13 mouse cellular contexts compared by ENCODE assay signal in the genomic region with DNA sequence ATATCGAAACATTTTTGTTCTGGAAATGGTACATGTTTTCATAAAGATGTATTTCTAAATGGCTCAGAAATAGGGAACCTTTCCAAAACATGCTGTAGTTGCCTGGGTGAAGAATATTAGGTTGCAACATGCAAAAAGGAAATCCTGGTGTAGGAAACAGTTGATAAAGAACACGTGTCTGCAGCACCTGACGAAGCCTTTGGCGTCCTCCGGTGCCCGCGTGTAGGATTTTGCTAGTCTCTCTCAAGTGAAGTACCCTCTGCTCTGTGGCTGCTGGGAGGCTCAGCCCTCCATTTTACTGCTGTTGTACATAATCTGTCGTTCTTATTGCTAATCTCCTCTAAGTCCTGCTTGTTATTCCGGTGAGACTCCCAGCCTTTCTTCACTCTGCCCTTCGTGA.
A peak's percentile ranks its signal among the peaks of the same experiment; 100 is the strongest.
DNase-seq lines count a peak whose midpoint lies in the region; ATAC-seq and TF ChIP-seq lines count a peak whose summit lies in the region.
"Had no signal": no experiment of that assay in that cellular context is flagged by ENCODE, and none has a peak within 500 bp of the region (broad histone marks: within the 10 kb centered on the region; RNA-seq: fewer than 3 reads in every experiment).

No protein-coding gene starts in this region.

- H3K4me3 ChIP-seq in layer of hippocampus, adult 2 months: peak overlapping the region; percentile 23
- H3K4me3 ChIP-seq in forebrain, postnatal 0 days (ENCODE audit: low read depth, low read length): no peak overlapping the region
- H3K4me3 ChIP-seq in midbrain, postnatal 0 days (ENCODE audit: low read depth, low read length): peak overlapping the region; percentile 33
- H3K4me3 ChIP-seq in heart, embryonic 10.5 days: no peak overlapping the region
- H3K4me3 ChIP-seq: heart, adult 2 months had no signal

- peak; percentile 40; the same call in 1 of the 2 replicates for ATAC-seq in forebrain, postnatal 0 days
- no peak for ATAC-seq in midbrain, postnatal 0 days (ENCODE audit: low FRiP score)
- no peak for ATAC-seq in activated CD4-positive, CD25-positive, alpha-beta regulatory T cell, adult 4 months
- ATAC-seq: liver, postnatal 0 days had no signal

- H3K27me3 ChIP-seq in forebrain, postnatal 0 days (ENCODE audit: insufficient read depth, low read length): no peaks in the 10 kb centered on the region
- no peaks in the 10 kb centered on the region for H3K27me3 ChIP-seq in midbrain, postnatal 0 days (ENCODE audit: insufficient read depth, low read length)
- no peaks in the 10 kb centered on the region for H3K27me3 ChIP-seq in heart, embryonic 10.5 days (ENCODE audit: insufficient read depth, poor library complexity, severe bottlenecking)

- H3K9me3 ChIP-seq in forebrain, postnatal 0 days (ENCODE audit: low read length): no peaks in the 10 kb centered on the region
- no peaks in the 10 kb centered on the region for H3K9me3 ChIP-seq in midbrain, postnatal 0 days (ENCODE audit: low read length)
- H3K9me3 ChIP-seq in heart, embryonic 10.5 days: no peaks in the 10 kb centered on the region
- H3K9me3 ChIP-seq: G1E had no signal

- H3K4me2 ChIP-seq in forebrain, postnatal 0 days (ENCODE audit: low read depth): peak overlapping the region; percentile 24; the same call in 1 of the 2 replicates
- peak overlapping the region; percentile 40 for H3K4me2 ChIP-seq in midbrain, postnatal 0 days (ENCODE audit: low read depth, low read length, poor library complexity, severe bottlenecking)

- H3K36me3 ChIP-seq in forebrain, postnatal 0 days (ENCODE audit: insufficient read depth): no peaks in the 10 kb centered on the region
- no peaks in the 10 kb centered on the region for H3K36me3 ChIP-seq in midbrain, postnatal 0 days (ENCODE audit: insufficient read depth, low read length)
- no peaks in the 10 kb centered on the region for H3K36me3 ChIP-seq in heart, embryonic 10.5 days
- H3K36me3 ChIP-seq: G1E had no signal

- no peak for TF ChIP-seq CTCF in layer of hippocampus, adult 2 months (conservative IDR thresholded peaks at IDR 0.05)
- TF ChIP-seq CTCF in forebrain, postnatal 0 days (IDR thresholded peaks at IDR 0.05; ENCODE audit: low read depth): no peak
- TF ChIP-seq CTCF in midbrain, postnatal 0 days (IDR thresholded peaks at IDR 0.05): no peak

- DNase-seq in layer of hippocampus, adult 2 months (ENCODE audit: low spot score in 2 of 2): no peak
- DNase-seq in layer of hippocampus, adult 9-10 months (ENCODE audit: low spot score): no peak
- peak; percentile 75 for DNase-seq in adipocyte (ENCODE audit: low spot score)
- DNase-seq in forebrain, postnatal 0 days: peak; percentile 50
- peak; percentile 30 for DNase-seq in midbrain, postnatal 0 days (ENCODE audit: low spot score)
- no peak for DNase-seq in kidney, postnatal 4 days
- no peak for DNase-seq in heart, embryonic 10.5 days (ENCODE audit: low spot score)
- DNase-seq: heart, adult 2 months; heart, postnatal 4 days; kidney, adult 2 months; liver, postnatal 0 days had no signal

- no peak overlapping the region for H3K9ac ChIP-seq in forebrain, postnatal 0 days
- 0 out of 2 replicates have a peak overlapping the region, but pooled peaks have one; percentile 19 for H3K9ac ChIP-seq in midbrain, postnatal 0 days (replicated peaks; ENCODE audit: low read length, poor library complexity, severe bottlenecking)
- H3K9ac ChIP-seq: liver, postnatal 0 days had no signal

- peak overlapping the region; percentile 86 for H3K27ac ChIP-seq in layer of hippocampus, adult 2 months
- H3K27ac ChIP-seq in forebrain, postnatal 0 days (ENCODE audit: low read depth, low read length): peak overlapping the region; percentile 24; the same call in 1 of the 2 replicates
- peak overlapping the region; percentile 62 for H3K27ac ChIP-seq in midbrain, postnatal 0 days (ENCODE audit: low read depth, low read length)
- no peak overlapping the region for H3K27ac ChIP-seq in heart, embryonic 10.5 days
- H3K27ac ChIP-seq: heart, adult 2 months had no signal

- 33% methylated on average over 10 of the region's 10 CpGs for WGBS in forebrain, postnatal 0 days
- 18% methylated on average over 10 of the region's 10 CpGs for WGBS in midbrain, postnatal 0 days
- WGBS in heart, embryonic 10.5 days: 69% methylated on average over 10 of the region's 10 CpGs

- peaks cover 16% of the 10 kb centered on the region; the same call in 1 of the 2 replicates for H3K4me1 ChIP-seq in forebrain, postnatal 0 days (ENCODE audit: insufficient read depth)
- no peaks in the 10 kb centered on the region for H3K4me1 ChIP-seq in midbrain, postnatal 0 days (ENCODE audit: insufficient read depth, low read length)
- H3K4me1 ChIP-seq in heart, embryonic 10.5 days: no peaks in the 10 kb centered on the region; the same call in 1 of the 2 replicates

Comparison
In these comparisons a context has a peak if more than half of its experiments do, and no peak if none do; other contexts are left out.
1. DNase-seq: peak in adipocyte (single experiment), forebrain, postnatal 0 days (single experiment) and midbrain, postnatal 0 days (single experiment); none in layer of hippocampus, adult 2 months (0 of 2), layer of hippocampus, adult 9-10 months (single experiment), kidney, postnatal 4 days (0 of 2) and heart, embryonic 10.5 days (single experiment).
2. H3K4me3 ChIP-seq: peak in layer of hippocampus, adult 2 months (single experiment) and midbrain, postnatal 0 days (single experiment); none in forebrain, postnatal 0 days (single experiment) and heart, embryonic 10.5 days (single experiment).